Mouse (Mus musculus): Measurements from ENCODE around the gene Zfp53. TPM values are rescaled to one million over a fixed set of nuclear protein-coding genes. Genes with fewer than 3 reads are reported as not detected.
"Not testable (repeated sequence)": the region's sequence is repeated elsewhere in the genome, so short reads cannot be mapped to it uniquely, and the experiment has no call there.

Gene Zfp53
- total RNA-seq, 1 experiment, result 5.9 TPM

- no peak overlapping the region for H3K4me3 ChIP-seq (ENCODE audit: insufficient read depth in 1 of 2, low read depth in 1 of 2, low read length in 2 of 2, poor library complexity in 1 of 2, severe bottlenecking in 1 of 2)
- H3K27ac ChIP-seq (ENCODE audit: insufficient read depth, low read depth, low read length, poor library complexity, severe bottlenecking), result no peak overlapping the region
- TF ChIP-seq HCFC1 (IDR thresholded peaks at IDR 0.05; ENCODE audit: borderline replicate concordance, insufficient read depth, low read length) (no peak), ZNF384 (IDR thresholded peaks at IDR 0.05; ENCODE audit: low read depth, low read length) (no peak), ZC3H11A (IDR thresholded peaks at IDR 0.05; ENCODE audit: borderline replicate concordance, low read depth, low read length) (no peak), CHD2 (IDR thresholded peaks at IDR 0.05; ENCODE audit: low read depth, low read length) (no peak), MAFK (IDR thresholded peaks at IDR 0.05; ENCODE audit: insufficient read depth, low read depth, low read length) (no peak)
- no peak overlapping the region for H3K9ac ChIP-seq (ENCODE audit: insufficient read depth, low read depth, low read length, poor library complexity, severe bottlenecking)
- H3K36me3 ChIP-seq (ENCODE audit: control insufficient read depth, insufficient read depth, low read length, poor library complexity, severe bottlenecking), result no peaks in the 10 kb centered on the region
- in situ Hi-C loops (cut with MboI; ENCODE audit: low sequenced_read_pairs in 2 of 2, unreplicated experiment in 2 of 2), result no loop called here
- no peak for DNase-seq (ENCODE audit: low read depth, low spot score)
- H3K4me1 ChIP-seq (ENCODE audit: control insufficient read depth in 2 of 2, insufficient read depth in 2 of 2, low read length in 2 of 2, poor library complexity in 1 of 2), result peaks cover 2 to 5% of the 10 kb centered on the region in 2 experiments; a peak in 2 of 4 replicates
- no peaks in the 10 kb centered on the region for H3K9me3 ChIP-seq (ENCODE audit: control insufficient read depth, insufficient read depth, low read depth, low read length)
Measured at GRCm38 (mm10) chr17:21472032-21472652, 16.7 kb upstream of the Zfp53 start.

- H3K36me3 ChIP-seq (ENCODE audit: control insufficient read depth, insufficient read depth, low read length, poor library complexity, severe bottlenecking), result no peaks in the 10 kb centered on the region
- H3K9ac ChIP-seq (ENCODE audit: insufficient read depth, low read depth, low read length, poor library complexity, severe bottlenecking), result no peak overlapping the region
- peaks cover 2 to 5% of the 10 kb centered on the region in 2 experiments; a peak in 2 of 4 replicates for H3K4me1 ChIP-seq (ENCODE audit: control insufficient read depth in 2 of 2, insufficient read depth in 2 of 2, low read length in 2 of 2, poor library complexity in 1 of 2)
- H3K27ac ChIP-seq (ENCODE audit: insufficient read depth, low read depth, low read length, poor library complexity, severe bottlenecking), result peak overlapping the region; percentile 18; the same call in 1 of the 2 replicates
- no peak overlapping the region for H3K4me3 ChIP-seq (ENCODE audit: insufficient read depth in 1 of 2, low read depth in 1 of 2, low read length in 2 of 2, poor library complexity in 1 of 2, severe bottlenecking in 1 of 2)
- in situ Hi-C loops (cut with MboI; ENCODE audit: low sequenced_read_pairs in 2 of 2, unreplicated experiment in 2 of 2), result no loop called here
- H3K9me3 ChIP-seq (ENCODE audit: control insufficient read depth, insufficient read depth, low read depth, low read length), result no peaks in the 10 kb centered on the region
- no peak for DNase-seq (ENCODE audit: low read depth, low spot score)
- TF ChIP-seq ZNF384 (IDR thresholded peaks at IDR 0.05; ENCODE audit: low read depth, low read length) (no peak), HCFC1 (IDR thresholded peaks at IDR 0.05; ENCODE audit: borderline replicate concordance, insufficient read depth, low read length) (no peak), ZC3H11A (IDR thresholded peaks at IDR 0.05; ENCODE audit: borderline replicate concordance, low read depth, low read length) (no peak), CHD2 (IDR thresholded peaks at IDR 0.05; ENCODE audit: low read depth, low read length) (no peak)
Measured at GRCm38 (mm10) chr17:21472653-21473307, 16.0 kb upstream of the Zfp53 start.

GRCm38 (mm10) chr17:21473362-21474190 lies 15.2 kb upstream of the Zfp53 start:
- TF ChIP-seq ZC3H11A (IDR thresholded peaks at IDR 0.05; ENCODE audit: borderline replicate concordance, low read depth, low read length) (no peak), CHD2 (IDR thresholded peaks at IDR 0.05; ENCODE audit: low read depth, low read length) (peak; percentile 64; the same call in 1 of the 2 replicates)
- Histone ChIP-seq H3K4me1 (ENCODE audit: control insufficient read depth in 2 of 2, insufficient read depth in 2 of 2, low read length in 2 of 2, poor library complexity in 1 of 2) (peaks cover 5% of the 10 kb centered on the region in 2 experiments; a peak in 2 of 4 replicates), H3K36me3 (ENCODE audit: control insufficient read depth, insufficient read depth, low read length, poor library complexity, severe bottlenecking) (no peaks in the 10 kb centered on the region), H3K9me3 (ENCODE audit: control insufficient read depth, insufficient read depth, low read depth, low read length) (no peaks in the 10 kb centered on the region), H3K4me3 (ENCODE audit: insufficient read depth in 1 of 2, low read depth in 1 of 2, low read length in 2 of 2, poor library complexity in 1 of 2, severe bottlenecking in 1 of 2) (no peak overlapping the region), H3K9ac (ENCODE audit: insufficient read depth, low read depth, low read length, poor library complexity, severe bottlenecking) (no peak overlapping the region), H3K27ac (ENCODE audit: insufficient read depth, low read depth, low read length, poor library complexity, severe bottlenecking) (peak overlapping the region; percentile 54)
- in situ Hi-C loops (cut with MboI; ENCODE audit: low sequenced_read_pairs in 2 of 2, unreplicated experiment in 2 of 2), result no loop called here
- peak; percentile 20 for DNase-seq (ENCODE audit: low read depth, low spot score)

GRCm38 (mm10) chr17:21474729-21475128 lies 14.1 kb upstream of the Zfp53 start:
- H3K4me3 ChIP-seq (ENCODE audit: insufficient read depth in 1 of 2, low read depth in 1 of 2, low read length in 2 of 2, poor library complexity in 1 of 2, severe bottlenecking in 1 of 2); H3K4me1 ChIP-seq (ENCODE audit: control insufficient read depth in 2 of 2, insufficient read depth in 2 of 2, low read length in 2 of 2, poor library complexity in 1 of 2); H3K27ac ChIP-seq (ENCODE audit: insufficient read depth, low read depth, low read length, poor library complexity, severe bottlenecking); H3K9me3 ChIP-seq (ENCODE audit: control insufficient read depth, insufficient read depth, low read depth, low read length); H3K36me3 ChIP-seq (ENCODE audit: control insufficient read depth, insufficient read depth, low read length, poor library complexity, severe bottlenecking); in situ Hi-C loops (cut with MboI; ENCODE audit: low sequenced_read_pairs in 2 of 2, unreplicated experiment in 2 of 2); DNase-seq (ENCODE audit: low read depth, low spot score); H3K9ac ChIP-seq (ENCODE audit: insufficient read depth, low read depth, low read length, poor library complexity, severe bottlenecking): not testable (repeated sequence)

GRCm38 (mm10) chr17:21475290-21475689 lies 13.5 kb upstream of the Zfp53 start:
- H3K9me3 ChIP-seq (ENCODE audit: control insufficient read depth, insufficient read depth, low read depth, low read length); H3K4me3 ChIP-seq (ENCODE audit: insufficient read depth in 1 of 2, low read depth in 1 of 2, low read length in 2 of 2, poor library complexity in 1 of 2, severe bottlenecking in 1 of 2); H3K27ac ChIP-seq (ENCODE audit: insufficient read depth, low read depth, low read length, poor library complexity, severe bottlenecking); H3K9ac ChIP-seq (ENCODE audit: insufficient read depth, low read depth, low read length, poor library complexity, severe bottlenecking); in situ Hi-C loops (cut with MboI; ENCODE audit: low sequenced_read_pairs in 2 of 2, unreplicated experiment in 2 of 2); H3K4me1 ChIP-seq (ENCODE audit: control insufficient read depth in 2 of 2, insufficient read depth in 2 of 2, low read length in 2 of 2, poor library complexity in 1 of 2); H3K36me3 ChIP-seq (ENCODE audit: control insufficient read depth, insufficient read depth, low read length, poor library complexity, severe bottlenecking); DNase-seq (ENCODE audit: low read depth, low spot score): not testable (repeated sequence)

DNA sequence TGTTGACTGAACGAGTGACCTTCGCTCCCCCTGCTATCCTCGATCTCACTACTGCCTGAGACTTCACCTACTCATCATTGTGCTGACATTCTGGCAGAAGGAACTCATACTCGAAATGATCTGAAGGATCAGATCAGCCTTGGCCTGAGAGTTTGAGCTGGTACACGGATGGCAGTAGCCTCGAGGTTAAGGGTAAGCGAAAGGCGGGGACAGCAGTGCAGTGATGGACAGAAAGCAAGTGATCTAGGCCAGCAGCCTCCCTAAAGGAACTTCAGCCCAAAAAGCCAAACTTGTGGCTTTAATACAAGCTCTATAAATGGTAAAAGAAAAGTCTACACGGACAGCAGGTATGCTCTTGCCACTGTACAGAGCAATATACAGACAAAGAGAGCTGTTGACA lies 12.4 kb upstream of the Zfp53 start:
- H3K36me3 ChIP-seq (ENCODE audit: control insufficient read depth, insufficient read depth, low read length, poor library complexity, severe bottlenecking); DNase-seq (ENCODE audit: low read depth, low spot score); H3K9me3 ChIP-seq (ENCODE audit: control insufficient read depth, insufficient read depth, low read depth, low read length); H3K4me1 ChIP-seq (ENCODE audit: control insufficient read depth in 2 of 2, insufficient read depth in 2 of 2, low read length in 2 of 2, poor library complexity in 1 of 2); H3K4me3 ChIP-seq (ENCODE audit: insufficient read depth in 1 of 2, low read depth in 1 of 2, low read length in 2 of 2, poor library complexity in 1 of 2, severe bottlenecking in 1 of 2); in situ Hi-C loops (cut with MboI; ENCODE audit: low sequenced_read_pairs in 2 of 2, unreplicated experiment in 2 of 2); H3K9ac ChIP-seq (ENCODE audit: insufficient read depth, low read depth, low read length, poor library complexity, severe bottlenecking); H3K27ac ChIP-seq (ENCODE audit: insufficient read depth, low read depth, low read length, poor library complexity, severe bottlenecking): not testable (repeated sequence)

All from ES-E14 (cell line).